Mouse (Mus musculus): Measurements from ENCODE around the gene Samm50. TPM values are rescaled to one million over a fixed set of nuclear protein-coding genes. Genes with fewer than 3 reads are reported as not detected.

Samm50 gene
- polyA plus RNA-seq, 1 experiment from 2014 or later: 110 TPM

- DNase-seq (ENCODE audit: low spot score): no peak
- Histone ChIP-seq H3K4me1 (peaks cover 40% of the 10 kb centered on the region), H3K4me3 (no peak overlapping the region), H3K27ac (replicated peaks) (no peak overlapping the region), H3K9me3 (replicated peaks) (0 out of 2 replicates have a peak, but pooled peaks cover under 1% of the 10 kb centered on the region), H3K27me3 (ENCODE audit: low read depth, poor library complexity, severe bottlenecking) (peaks cover 23% of the 10 kb centered on the region), H3K36me3 (no peaks in the 10 kb centered on the region)
- WGBS: 95% methylated on average over 7 of the region's 7 CpGs
These were observed 60.6 kb downstream of the Samm50 start for GRCm38 (mm10) chr15:84252645-84253044.

- Histone ChIP-seq H3K36me3 (no peaks in the 10 kb centered on the region), H3K9me3 (replicated peaks) (no peaks in the 10 kb centered on the region), H3K4me3 (no peak overlapping the region), H3K4me1 (peaks cover 51% of the 10 kb centered on the region), H3K27me3 (ENCODE audit: low read depth, poor library complexity, severe bottlenecking) (peaks cover 34% of the 10 kb centered on the region), H3K27ac (replicated peaks) (no peak overlapping the region)
- 84% methylated on average over 11 of the region's 11 CpGs for WGBS
- no peak for DNase-seq (ENCODE audit: low spot score)
These were observed 61.7 kb downstream of the Samm50 start for GRCm38 (mm10) chr15:84253757-84254156.

GRCm38 (mm10) chr15:84254387-84254786 lies 62.3 kb downstream of the Samm50 start:
- peaks cover 41% of the 10 kb centered on the region for H3K27me3 ChIP-seq (ENCODE audit: low read depth, poor library complexity, severe bottlenecking)
- DNase-seq (ENCODE audit: low spot score): no peak
- no peak overlapping the region for H3K27ac ChIP-seq (replicated peaks)
- H3K9me3 ChIP-seq (replicated peaks): no peaks in the 10 kb centered on the region
- H3K36me3 ChIP-seq: no peaks in the 10 kb centered on the region
- peaks cover 57% of the 10 kb centered on the region for H3K4me1 ChIP-seq
- H3K4me3 ChIP-seq: no peak overlapping the region
- 84% methylated on average over 8 of the region's 8 CpGs for WGBS

GRCm38 (mm10) chr15:84256254-84256850 lies 64.3 kb downstream of the Samm50 start:
- DNase-seq (ENCODE audit: low spot score): no peak
- Histone ChIP-seq H3K27ac (replicated peaks) (peak overlapping the region; percentile 38; the same call in 1 of the 2 replicates), H3K27me3 (ENCODE audit: low read depth, poor library complexity, severe bottlenecking) (peaks cover 52% of the 10 kb centered on the region), H3K4me3 (no peak overlapping the region), H3K4me1 (peaks cover 77% of the 10 kb centered on the region), H3K36me3 (no peaks in the 10 kb centered on the region), H3K9me3 (replicated peaks) (no peaks in the 10 kb centered on the region)
- WGBS: 67% methylated on average over 12 of the region's 12 CpGs

GRCm38 (mm10) chr15:84256864-84257263 lies 64.8 kb downstream of the Samm50 start:
- 84% methylated on average over 5 of the region's 5 CpGs for WGBS
- no peaks in the 10 kb centered on the region for H3K9me3 ChIP-seq (replicated peaks)
- DNase-seq (ENCODE audit: low spot score): no peak
- H3K27me3 ChIP-seq (ENCODE audit: low read depth, poor library complexity, severe bottlenecking): peaks cover 57% of the 10 kb centered on the region
- H3K36me3 ChIP-seq: no peaks in the 10 kb centered on the region
- H3K4me3 ChIP-seq: no peak overlapping the region
- H3K27ac ChIP-seq (replicated peaks): peak overlapping the region; percentile 38; the same call in 1 of the 2 replicates
- peaks cover 77% of the 10 kb centered on the region for H3K4me1 ChIP-seq

GRCm38 (mm10) chr15:84258602-84259355 lies 66.7 kb downstream of the Samm50 start:
- Histone ChIP-seq H3K4me3 (no peak overlapping the region), H3K27ac (replicated peaks) (peak overlapping the region; percentile 75), H3K9me3 (replicated peaks) (no peaks in the 10 kb centered on the region), H3K36me3 (no peaks in the 10 kb centered on the region), H3K27me3 (ENCODE audit: low read depth, poor library complexity, severe bottlenecking) (peaks cover 59% of the 10 kb centered on the region), H3K4me1 (peaks cover 76% of the 10 kb centered on the region)
- WGBS: 49% methylated on average over 9 of the region's 9 CpGs
- DNase-seq (ENCODE audit: low spot score): peak; percentile 33

GRCm38 (mm10) chr15:84260123-84260822 lies 68.2 kb downstream of the Samm50 start:
- Histone ChIP-seq H3K4me3 (no peak overlapping the region), H3K27ac (replicated peaks) (peak overlapping the region; percentile 30), H3K9me3 (replicated peaks) (no peaks in the 10 kb centered on the region), H3K27me3 (ENCODE audit: low read depth, poor library complexity, severe bottlenecking) (peaks cover 53% of the 10 kb centered on the region), H3K4me1 (peaks cover 70% of the 10 kb centered on the region), H3K36me3 (0 out of 2 replicates have a peak, but pooled peaks cover 5% of the 10 kb centered on the region)
- DNase-seq (ENCODE audit: low spot score): peak; percentile 82
- 30% methylated on average over 22 of the region's 22 CpGs for WGBS

- H3K27me3 ChIP-seq (ENCODE audit: low read depth, poor library complexity, severe bottlenecking): peaks cover 43% of the 10 kb centered on the region
- peaks cover 64% of the 10 kb centered on the region for H3K4me1 ChIP-seq
- H3K27ac ChIP-seq (replicated peaks): no peak overlapping the region
- H3K9me3 ChIP-seq (replicated peaks): no peaks in the 10 kb centered on the region
- no peak for DNase-seq (ENCODE audit: low spot score)
- H3K36me3 ChIP-seq: 0 out of 2 replicates have a peak, but pooled peaks cover 5% of the 10 kb centered on the region
- WGBS: 95% methylated on average over 6 of the region's 6 CpGs
- no peak overlapping the region for H3K4me3 ChIP-seq
These were observed 70.6 kb downstream of the Samm50 start for GRCm38 (mm10) chr15:84262630-84263029.

- Histone ChIP-seq H3K27ac (replicated peaks) (peak overlapping the region; percentile 57), H3K27me3 (ENCODE audit: low read depth, poor library complexity, severe bottlenecking) (peaks cover 34% of the 10 kb centered on the region), H3K9me3 (replicated peaks) (no peaks in the 10 kb centered on the region), H3K36me3 (0 out of 2 replicates have a peak, but pooled peaks cover 5% of the 10 kb centered on the region), H3K4me1 (peaks cover 58% of the 10 kb centered on the region), H3K4me3 (no peak overlapping the region)
- DNase-seq (ENCODE audit: low spot score): no peak
- 64% methylated on average over 2 of the region's 2 CpGs for WGBS
These were observed 71.5 kb downstream of the Samm50 start for GRCm38 (mm10) chr15:84263573-84263972.

- no peak for DNase-seq (ENCODE audit: low spot score)
- WGBS: 80% methylated on average over 11 of the region's 11 CpGs
- Histone ChIP-seq H3K27me3 (ENCODE audit: low read depth, poor library complexity, severe bottlenecking) (peaks cover 20% of the 10 kb centered on the region), H3K9me3 (replicated peaks) (no peaks in the 10 kb centered on the region), H3K27ac (replicated peaks) (peak overlapping the region; percentile 55), H3K4me3 (no peak overlapping the region), H3K36me3 (0 out of 2 replicates have a peak, but pooled peaks cover 5% of the 10 kb centered on the region), H3K4me1 (peaks cover 58% of the 10 kb centered on the region)
These were observed 73.1 kb downstream of the Samm50 start for GRCm38 (mm10) chr15:84265141-84265540.

GRCm38 (mm10) chr15:84266290-84266689 lies 74.2 kb downstream of the Samm50 start:
- WGBS: 89% methylated on average over 4 of the region's 4 CpGs
- Histone ChIP-seq H3K4me3 (no peak overlapping the region), H3K4me1 (peaks cover 52% of the 10 kb centered on the region), H3K9me3 (replicated peaks) (no peaks in the 10 kb centered on the region), H3K27me3 (ENCODE audit: low read depth, poor library complexity, severe bottlenecking) (peaks cover 15% of the 10 kb centered on the region), H3K36me3 (0 out of 2 replicates have a peak, but pooled peaks cover 5% of the 10 kb centered on the region), H3K27ac (replicated peaks) (0 out of 2 replicates have a peak overlapping the region, but pooled peaks have one; percentile 55)
- no peak for DNase-seq (ENCODE audit: low spot score)
